Mouse (Mus musculus) layer of hippocampus, adult 8-10 months (tissue): ENCODE measurements around the gene Spag9. TPM values are rescaled to one million over a fixed set of nuclear protein-coding genes. Genes with fewer than 3 reads are reported as not detected.

Source experiments
- DNase-seq, 2 experiments: peaks; one replicate each; pipeline ENCODE4 v3.0.0; 2022; ENCODE audit warnings: low spot score in 2 of 2
- total RNA-seq, 4 experiments: library from RNA; stranded (reverse); gene quantifications; 2 replicates each; pipeline ENCODE4 v1.2.4; 2022

Gene Spag9
- total RNA-seq, 4 experiments from 2014 or later, result 205 to 236 (median 220) TPM

GRCm38 (mm10) chr11:94150519-94151470 lies 154.9 kb downstream of the Spag9 start:
- no peak for DNase-seq

- DNase-seq, result no peak
These were observed 158.3 kb downstream of the Spag9 start for GRCm38 (mm10) chr11:94154201-94154600.

GRCm38 (mm10) chr11:94158521-94158920 lies 162.6 kb downstream of the Spag9 start:
- no peak for DNase-seq

- DNase-seq, result no peak
These were observed 163.4 kb downstream of the Spag9 start for GRCm38 (mm10) chr11:94159066-94159880.

- no peak for DNase-seq
These were observed 164.1 kb downstream of the Spag9 start for GRCm38 (mm10) chr11:94159911-94160415.

DNA sequence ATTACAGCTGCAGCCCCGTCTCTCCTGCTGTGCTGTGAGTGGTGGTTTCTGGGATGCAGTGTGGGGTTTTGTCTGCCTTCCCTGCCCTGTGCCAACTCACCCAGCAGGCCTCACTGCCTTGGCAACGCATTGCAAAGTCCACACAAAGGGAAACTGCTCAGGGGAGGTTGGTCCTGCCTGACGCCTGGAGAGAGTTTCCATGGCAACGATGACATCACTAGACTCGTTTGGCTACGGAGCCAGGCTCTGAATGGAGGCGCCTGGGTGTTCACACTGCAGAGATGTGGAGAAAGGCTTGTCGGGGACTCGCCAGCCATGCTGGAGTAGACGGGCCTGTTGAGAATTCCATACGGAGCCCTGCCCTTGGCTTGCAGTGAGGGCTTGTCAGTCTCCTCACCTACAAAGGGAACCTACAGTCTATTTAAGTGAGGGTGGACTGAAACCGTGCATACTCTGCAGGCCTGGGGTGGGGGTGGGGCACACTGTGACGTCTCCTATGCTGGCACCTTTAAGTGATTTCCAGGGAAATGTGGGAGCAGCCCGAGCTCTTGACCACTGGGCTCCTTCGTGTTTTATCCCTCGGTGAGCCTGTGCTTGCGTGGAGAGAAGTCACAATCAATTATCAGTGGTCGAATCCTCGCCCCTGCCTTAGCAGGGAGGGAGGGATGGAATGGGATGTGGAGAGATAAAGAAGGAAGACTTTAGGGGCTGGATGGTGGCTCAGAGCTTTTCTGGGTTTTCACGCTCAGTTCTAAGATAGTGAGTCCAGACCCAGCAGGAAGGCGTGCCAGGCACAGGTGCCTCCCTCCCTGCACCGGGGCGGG lies 164.8 kb downstream of the Spag9 start:
- DNase-seq, result peak; percentile 96 to 99

GRCm38 (mm10) chr11:94161267-94161646 lies 165.4 kb downstream of the Spag9 start:
- DNase-seq, result peak in 1 of 2 experiments; percentile 58

DNA sequence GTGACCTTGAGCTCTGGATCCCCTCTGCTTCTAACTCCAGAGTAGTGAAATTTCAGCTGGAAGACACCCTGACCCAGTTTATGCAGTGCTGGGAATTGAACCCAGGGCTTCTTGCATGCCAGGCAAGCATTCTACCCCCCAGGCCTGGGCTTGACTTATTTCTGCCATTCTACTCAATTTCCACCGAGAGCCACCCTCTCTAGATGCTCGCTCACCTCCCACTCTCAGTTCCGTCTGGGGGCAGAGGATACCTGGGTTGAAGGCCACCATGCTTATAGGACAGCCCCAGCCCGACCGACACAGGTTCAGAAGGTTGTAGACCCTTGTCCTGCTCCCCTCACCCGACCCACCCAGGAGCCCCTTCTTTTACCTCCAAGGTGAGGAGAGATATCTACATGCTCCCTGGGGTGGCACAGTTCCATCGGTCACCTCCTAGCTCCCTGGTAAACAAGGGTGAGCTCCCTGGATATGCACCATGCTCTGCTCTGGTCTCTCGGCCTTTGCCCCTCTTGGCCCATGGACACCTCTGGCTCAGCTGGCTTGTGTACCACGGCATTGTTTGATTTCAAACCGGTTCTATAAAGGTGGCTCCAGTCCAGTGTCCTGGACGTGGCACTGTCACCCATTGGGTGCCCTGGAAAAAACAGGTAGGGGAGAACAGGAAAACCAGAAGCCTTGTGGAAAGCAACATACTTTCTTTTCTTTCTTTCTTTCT lies 166.1 kb downstream of the Spag9 start:
- no peak for DNase-seq

- no peak for DNase-seq
These were observed 167.3 kb downstream of the Spag9 start for GRCm38 (mm10) chr11:94163005-94163767.

DNA sequence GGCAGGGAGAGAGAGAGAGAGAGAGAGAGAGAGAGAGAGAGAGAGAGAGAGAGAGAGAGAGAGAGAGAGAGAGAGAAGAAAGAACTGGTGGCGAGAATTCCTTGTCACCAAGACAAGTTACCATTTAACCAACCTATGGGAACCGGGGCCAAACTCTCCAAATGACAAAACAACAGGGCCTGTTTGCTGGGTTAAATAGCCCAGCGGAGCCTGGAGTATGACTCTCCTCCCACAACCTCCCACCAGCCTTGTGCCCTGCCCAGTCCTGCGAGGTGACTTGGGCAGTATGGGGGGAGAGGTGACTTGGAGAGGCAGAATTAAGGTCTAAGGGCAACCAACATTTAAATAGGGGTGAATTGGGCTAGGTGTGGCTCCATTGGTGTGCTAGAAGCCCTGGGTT lies 169.9 kb downstream of the Spag9 start:
- DNase-seq, result no peak

DNA sequence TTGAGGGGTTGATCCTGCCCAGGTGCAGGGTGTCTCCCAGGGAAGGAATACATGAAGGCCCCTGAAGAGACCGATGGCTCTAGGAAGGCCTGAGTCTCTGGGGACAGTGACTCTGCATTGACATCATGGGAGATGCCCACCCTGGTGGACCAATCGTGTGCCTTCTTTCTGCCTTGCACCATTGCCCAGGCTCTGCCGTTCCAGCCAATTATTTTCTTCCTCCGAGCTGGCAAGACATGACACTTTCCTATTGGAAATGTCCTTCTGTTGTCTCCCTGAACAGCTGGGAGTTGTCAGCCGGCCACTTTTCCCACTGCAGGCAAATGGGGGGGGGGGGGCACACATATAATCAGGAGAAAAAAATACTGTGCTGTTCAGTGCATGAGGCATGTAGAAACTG lies 172.3 kb downstream of the Spag9 start:
- DNase-seq, result no peak

- no peak for DNase-seq
These were observed 173.7 kb downstream of the Spag9 start for GRCm38 (mm10) chr11:94169596-94169995.

DNA sequence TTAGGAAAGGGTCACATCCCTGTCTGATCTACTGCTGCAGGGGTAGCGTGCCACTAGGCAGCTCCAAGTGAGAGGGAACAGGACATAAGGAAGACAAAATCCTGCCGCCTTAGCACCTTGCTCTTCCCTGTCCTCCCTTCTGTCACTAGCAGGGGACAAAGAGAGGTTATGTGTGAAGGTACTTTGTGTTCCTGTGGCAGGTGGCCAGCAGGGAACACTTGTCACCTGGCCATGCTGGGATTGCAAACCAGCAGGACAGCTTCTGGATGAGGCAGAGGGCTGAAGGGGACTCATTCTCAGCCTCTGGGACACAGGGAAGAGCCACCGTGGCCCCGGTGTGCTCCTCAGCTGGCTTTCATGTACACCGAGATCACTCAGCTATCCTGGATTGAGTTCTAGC lies 175.8 kb downstream of the Spag9 start:
- DNase-seq, result no peak

- no peak for DNase-seq
These were observed 176.3 kb downstream of the Spag9 start for GRCm38 (mm10) chr11:94172186-94172585.

DNA sequence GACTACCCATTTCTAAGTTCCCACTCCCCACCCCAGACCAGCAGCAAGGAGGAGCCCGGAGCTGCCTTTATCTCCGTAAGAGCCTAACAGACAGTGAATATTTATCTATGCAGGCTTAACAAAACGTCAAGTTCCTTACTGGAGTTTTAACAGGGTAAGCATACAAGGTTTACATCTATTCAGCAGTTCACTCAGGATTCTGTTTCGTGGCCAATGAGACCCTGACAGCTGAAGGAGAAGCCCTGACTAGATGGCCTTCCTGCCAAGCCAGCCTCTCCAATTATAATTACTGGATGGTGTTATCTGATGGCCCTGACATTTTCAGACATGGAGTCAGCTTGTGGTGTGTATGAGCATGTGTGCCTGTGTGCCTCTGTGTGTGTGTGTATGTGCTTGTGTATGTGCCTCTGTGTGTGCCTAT lies 177.8 kb downstream of the Spag9 start:
- DNase-seq, result no peak

DNA sequence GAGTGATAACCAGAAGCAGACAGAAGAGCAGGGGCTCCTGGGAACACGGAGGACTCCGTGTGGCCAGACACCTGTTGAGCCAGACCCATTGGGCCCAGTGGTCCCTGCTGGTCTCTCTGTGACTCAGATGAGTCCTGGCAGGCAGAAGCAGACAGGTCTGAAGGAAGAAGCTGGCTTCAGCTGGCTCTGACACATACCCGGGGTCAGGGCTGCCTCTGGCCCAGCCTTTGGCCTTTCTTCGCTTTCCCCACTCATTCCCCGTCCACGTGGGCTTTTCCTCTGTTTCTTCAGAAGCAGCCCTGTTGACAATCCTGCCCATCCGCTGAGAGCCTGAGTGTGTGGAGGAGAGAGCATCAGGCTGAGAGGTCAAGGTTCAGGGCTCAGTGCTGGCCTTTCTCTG lies 179.4 kb downstream of the Spag9 start:
- no peak for DNase-seq
